Comparison of ENCODE assay signal across 9 mouse cellular contexts in genomic region chr9:8002806-8003205, GRCm38 (mm10). TPM values are rescaled to one million over a fixed set of nuclear protein-coding genes. Genes with fewer than 3 reads are reported as not detected.
DNase-seq lines count a peak whose midpoint lies in the region; ATAC-seq lines count a peak whose summit lies in the region.
"Had no signal": no experiment of that assay in that cellular context is flagged by ENCODE, and none has a peak within 500 bp of the region (broad histone marks: within the 10 kb centered on the region; RNA-seq: fewer than 3 reads in every experiment).

No protein-coding gene starts in this region.

- H3K27me3 ChIP-seq in heart, embryonic 12.5 days (replicated peaks) = no peaks in the 10 kb centered on the region
- H3K27me3 ChIP-seq in hindbrain, embryonic 14.5 days (ENCODE audit: control insufficient read depth, insufficient read depth, low read length) = peaks cover 18% of the 10 kb centered on the region
- H3K27me3 ChIP-seq in midbrain, embryonic 12.5 days = peaks cover 8% of the 10 kb centered on the region; the same call in 1 of the 2 replicates
- H3K27me3 ChIP-seq: Patski had no signal

- peak overlapping the region; percentile 100 for H3K9ac ChIP-seq in heart, embryonic 12.5 days
- peak overlapping the region; percentile 71 for H3K9ac ChIP-seq in hindbrain, embryonic 14.5 days
- peak overlapping the region; percentile 83 for H3K9ac ChIP-seq in midbrain, embryonic 12.5 days (replicated peaks)

- H3K4me1 ChIP-seq in heart, embryonic 12.5 days (replicated peaks) = peaks cover 29% of the 10 kb centered on the region
- peaks cover 6% of the 10 kb centered on the region for H3K4me1 ChIP-seq in hindbrain, embryonic 14.5 days (replicated peaks; ENCODE audit: control insufficient read depth, insufficient read depth, low read length)
- peaks cover 25% of the 10 kb centered on the region for H3K4me1 ChIP-seq in midbrain, embryonic 12.5 days

- no peaks in the 10 kb centered on the region for H3K9me3 ChIP-seq in heart, embryonic 12.5 days (replicated peaks)
- no peaks in the 10 kb centered on the region for H3K9me3 ChIP-seq in hindbrain, embryonic 14.5 days (ENCODE audit: control insufficient read depth, low read length)
- no peaks in the 10 kb centered on the region for H3K9me3 ChIP-seq in midbrain, embryonic 12.5 days

- H3K4me3 ChIP-seq in heart, embryonic 12.5 days = peak overlapping the region; percentile 98
- H3K4me3 ChIP-seq in hindbrain, embryonic 14.5 days (replicated peaks; ENCODE audit: low read length) = peak overlapping the region; percentile 79
- peak overlapping the region; percentile 81 for H3K4me3 ChIP-seq in midbrain, embryonic 12.5 days

- H3K4me2 ChIP-seq in heart, embryonic 12.5 days = peak overlapping the region; percentile 66
- H3K4me2 ChIP-seq in hindbrain, embryonic 14.5 days (replicated peaks) = peak overlapping the region; percentile 90
- H3K4me2 ChIP-seq in midbrain, embryonic 12.5 days (replicated peaks) = peak overlapping the region; percentile 84

- ATAC-seq in heart, embryonic 12.5 days (ENCODE audit: insufficient number of reproducible peaks, low FRiP score) = no peak
- ATAC-seq in hindbrain, embryonic 14.5 days (ENCODE audit: low FRiP score) = no peak
- no peak for ATAC-seq in midbrain, embryonic 12.5 days (ENCODE audit: low FRiP score, low read depth)

- H3K36me3 ChIP-seq in heart, embryonic 12.5 days = peaks cover 34% of the 10 kb centered on the region
- no peaks in the 10 kb centered on the region for H3K36me3 ChIP-seq in hindbrain, embryonic 14.5 days (replicated peaks; ENCODE audit: control insufficient read depth, insufficient read depth)
- H3K36me3 ChIP-seq in midbrain, embryonic 12.5 days = peaks cover 20% of the 10 kb centered on the region; the same call in 1 of the 2 replicates

- peak overlapping the region; percentile 100 for H3K27ac ChIP-seq in heart, embryonic 12.5 days (ENCODE audit: poor library complexity, severe bottlenecking)
- H3K27ac ChIP-seq in hindbrain, embryonic 14.5 days = no peak overlapping the region
- H3K27ac ChIP-seq in midbrain, embryonic 12.5 days (replicated peaks) = no peak overlapping the region

- no peak for DNase-seq in heart, adult 11 months
- peak; percentile 37 for DNase-seq in embryo, embryonic 10 days (ENCODE audit: low spot score)
- DNase-seq in hindbrain, embryonic 14.5 days (ENCODE audit: low spot score) = no peak
- no peak for DNase-seq in thymus, postnatal 0 days (ENCODE audit: low spot score)
- DNase-seq in c-Kit-positive CD71-positive TER-119-positive erythroid progenitor cells, embryonic 14.5 days (ENCODE audit: low spot score) = no peak
- no peak for DNase-seq in spleen, postnatal 4 days (ENCODE audit: low spot score in 2 of 2)

- 3% methylated on average over 12 of the region's 12 CpGs for WGBS in heart, embryonic 12.5 days
- WGBS in hindbrain, embryonic 14.5 days = 3% methylated on average over 12 of the region's 12 CpGs
- under 1% methylated on average over 12 of the region's 12 CpGs for WGBS in midbrain, embryonic 12.5 days

RNA-seq across cellular contexts. Expression of gene Yap1, which starts 1.6 kb away (rescaled TPM):
- 37.6 and 39.7 TPM in 2 replicates for polyA plus RNA-seq in heart, embryonic 12.5 days (2016; fragmentation: Nextera tagmentation; extraction: Ambion mirVana)
- 9.5 and 10.1 TPM in 2 replicates for polyA plus RNA-seq in hindbrain, embryonic 14.5 days (2014; fragmentation: Nextera tagmentation; extraction: Ambion mirVana)
- polyA plus RNA-seq in midbrain, embryonic 12.5 days (2016; fragmentation: Nextera tagmentation; extraction: Ambion mirVana) = 31.0 and 32.0 TPM in 2 replicates
- 5.3 and 5.5 TPM in 2 replicates for polyA plus RNA-seq in thymus, postnatal 0 days (2015; fragmentation: Nextera tagmentation; extraction: Ambion mirVana)

RNA-seq across cellular contexts. Expression of gene Cfap300, which starts 39.8 kb away (rescaled TPM):
- polyA plus RNA-seq in heart, embryonic 12.5 days (2016; fragmentation: Nextera tagmentation; extraction: Ambion mirVana) = 7.4 TPM in 2 replicates
- polyA plus RNA-seq in hindbrain, embryonic 14.5 days (2014; fragmentation: Nextera tagmentation; extraction: Ambion mirVana) = 18.3 and 19.5 TPM in 2 replicates
- polyA plus RNA-seq in midbrain, embryonic 12.5 days (2016; fragmentation: Nextera tagmentation; extraction: Ambion mirVana) = 16.0 and 17.2 TPM in 2 replicates
- 2.9 and 3.2 TPM in 2 replicates for polyA plus RNA-seq in thymus, postnatal 0 days (2015; fragmentation: Nextera tagmentation; extraction: Ambion mirVana)
